Mouse (Mus musculus): ENCODE measurements around the gene Olfr875. TPM values are rescaled to one million over a fixed set of nuclear protein-coding genes. Genes with fewer than 3 reads are reported as not detected.
A peak's percentile ranks its signal among the peaks of the same experiment; 100 is the strongest.
"Not testable (repeated sequence)": the region's sequence is repeated elsewhere in the genome, so short reads cannot be mapped to it uniquely, and the experiment has no call there.

Olfr875 gene
- polyA plus RNA-seq (2016; fragmentation: Nextera tagmentation; extraction: Ambion mirVana) = not detected in 2 replicates

- H3K27ac ChIP-seq = no peak within 1 kb of the TSS
- H3K36me3 ChIP-seq = no peaks in the 10 kb centered on the region
- no peaks in the 10 kb centered on the region for H3K9me3 ChIP-seq
- no peak within 1 kb of the TSS for H3K4me3 ChIP-seq
- H3K27me3 ChIP-seq (ENCODE audit: insufficient read depth, poor library complexity, severe bottlenecking) = no peaks in the 10 kb centered on the region
- DNase-seq (ENCODE audit: low spot score) = no peak
- no peaks in the 10 kb centered on the region for H3K4me1 ChIP-seq (replicated peaks)
- WGBS = 37% methylated on average over 2 of the region's 2 CpGs
These were observed at the start of gene Olfr875 for GRCm38 (mm10) chr9:37771759-37772158. Olfr875 (plus strand) TSS chr9:37771857.

GRCm38 (mm10) chr9:37734310-37734709 lies 37.3 kb upstream of the Olfr875 start:
- Histone ChIP-seq H3K4me1 (replicated peaks) (no peaks in the 10 kb centered on the region), H3K27ac (no peak overlapping the region), H3K36me3 (no peaks in the 10 kb centered on the region), H3K9me3 (no peaks in the 10 kb centered on the region), H3K4me3 (no peak overlapping the region), H3K27me3 (ENCODE audit: insufficient read depth, poor library complexity, severe bottlenecking) (no peaks in the 10 kb centered on the region)
- WGBS = 96% methylated on average over 1 of the region's 1 CpGs
- no peak for DNase-seq (ENCODE audit: low spot score)

GRCm38 (mm10) chr9:37744806-37745205 lies 26.9 kb upstream of the Olfr875 start, which contains the start of gene Olfr874:
Olfr874 (plus strand) TSS chr9:37745106.
- no peak for DNase-seq (ENCODE audit: low spot score)
- Histone ChIP-seq H3K4me1 (replicated peaks) (no peaks in the 10 kb centered on the region), H3K36me3 (no peaks in the 10 kb centered on the region), H3K27me3 (ENCODE audit: insufficient read depth, poor library complexity, severe bottlenecking) (no peaks in the 10 kb centered on the region), H3K27ac (no peak within 1 kb of the TSS), H3K9me3 (no peaks in the 10 kb centered on the region), H3K4me3 (no peak within 1 kb of the TSS)

- DNase-seq (ENCODE audit: low spot score) = peak; percentile 20
- peak overlapping the region; percentile 74 for H3K27ac ChIP-seq
- no peak overlapping the region for H3K4me3 ChIP-seq
- H3K27me3 ChIP-seq (ENCODE audit: insufficient read depth, poor library complexity, severe bottlenecking) = no peaks in the 10 kb centered on the region
- H3K36me3 ChIP-seq = no peaks in the 10 kb centered on the region
- H3K9me3 ChIP-seq = no peaks in the 10 kb centered on the region
- H3K4me1 ChIP-seq (replicated peaks) = peaks cover 11% of the 10 kb centered on the region
- 31% methylated on average over 7 of the region's 7 CpGs for WGBS
These were observed 21.2 kb upstream of the Olfr875 start for GRCm38 (mm10) chr9:37750319-37751075.

- Histone ChIP-seq H3K9me3 (no peaks in the 10 kb centered on the region), H3K27ac (no peak overlapping the region), H3K4me3 (no peak overlapping the region), H3K4me1 (replicated peaks) (peaks cover 11% of the 10 kb centered on the region), H3K27me3 (ENCODE audit: insufficient read depth, poor library complexity, severe bottlenecking) (no peaks in the 10 kb centered on the region), H3K36me3 (no peaks in the 10 kb centered on the region)
- whole genome bisulfite sequencing = 69% methylated on average over 2 of the region's 2 CpGs
- DNase-seq (ENCODE audit: low spot score) = no peak
These were observed 20.2 kb upstream of the Olfr875 start for GRCm38 (mm10) chr9:37751467-37751866.

- Histone ChIP-seq H3K27ac (no peak overlapping the region), H3K4me3 (no peak overlapping the region), H3K27me3 (ENCODE audit: insufficient read depth, poor library complexity, severe bottlenecking) (no peaks in the 10 kb centered on the region), H3K4me1 (replicated peaks) (peaks cover 11% of the 10 kb centered on the region), H3K9me3 (no peaks in the 10 kb centered on the region), H3K36me3 (no peaks in the 10 kb centered on the region)
- DNase-seq (ENCODE audit: low spot score) = no peak
- 75% methylated on average over 4 of the region's 4 CpGs for WGBS
These were observed 19.7 kb upstream of the Olfr875 start for GRCm38 (mm10) chr9:37752006-37752405.

- no peak overlapping the region for H3K4me3 ChIP-seq
- DNase-seq (ENCODE audit: low spot score) = no peak
- 89% methylated on average over 2 of the region's 2 CpGs for WGBS
- H3K9me3 ChIP-seq = no peaks in the 10 kb centered on the region
- H3K4me1 ChIP-seq (replicated peaks) = no peaks in the 10 kb centered on the region
- H3K36me3 ChIP-seq = no peaks in the 10 kb centered on the region
- no peaks in the 10 kb centered on the region for H3K27me3 ChIP-seq (ENCODE audit: insufficient read depth, poor library complexity, severe bottlenecking)
- no peak overlapping the region for H3K27ac ChIP-seq
These were observed 9.9 kb upstream of the Olfr875 start for GRCm38 (mm10) chr9:37761728-37762127.

- Histone ChIP-seq H3K27ac (no peak overlapping the region), H3K4me3 (no peak overlapping the region), H3K9me3 (no peaks in the 10 kb centered on the region), H3K36me3 (no peaks in the 10 kb centered on the region), H3K27me3 (ENCODE audit: insufficient read depth, poor library complexity, severe bottlenecking) (no peaks in the 10 kb centered on the region), H3K4me1 (replicated peaks) (no peaks in the 10 kb centered on the region)
- WGBS = 57% methylated on average over 2 of the region's 2 CpGs
- DNase-seq (ENCODE audit: low spot score) = no peak
These were observed 9.1 kb upstream of the Olfr875 start for GRCm38 (mm10) chr9:37762541-37762940.

GRCm38 (mm10) chr9:37770661-37771060 lies 996 bp upstream of the Olfr875 start:
- 84% methylated on average over 2 of the region's 2 CpGs for WGBS
- DNase-seq (ENCODE audit: low spot score) = no peak

GRCm38 (mm10) chr9:37782766-37783260 lies 11.2 kb downstream of the Olfr875 start:
- H3K27ac ChIP-seq = peak overlapping the region; percentile 95
- H3K27me3 ChIP-seq (ENCODE audit: insufficient read depth, poor library complexity, severe bottlenecking) = no peaks in the 10 kb centered on the region
- H3K4me1 ChIP-seq (replicated peaks) = peaks cover 13% of the 10 kb centered on the region
- H3K36me3 ChIP-seq = no peaks in the 10 kb centered on the region
- H3K9me3 ChIP-seq = no peaks in the 10 kb centered on the region
- peak; percentile 84 for DNase-seq (ENCODE audit: low spot score)
- WGBS = 2% methylated on average over 7 of the region's 7 CpGs
- H3K4me3 ChIP-seq = peak overlapping the region; percentile 47

More at GRCm38 (mm10) chr9:37770661-37771060, 996 bp upstream of the Olfr875 start:
- H3K4me3 ChIP-seq = no peak overlapping the region
- no peaks in the 10 kb centered on the region for H3K9me3 ChIP-seq
- no peaks in the 10 kb centered on the region for H3K4me1 ChIP-seq (replicated peaks)
- H3K27ac ChIP-seq = no peak overlapping the region
- H3K27me3 ChIP-seq (ENCODE audit: insufficient read depth, poor library complexity, severe bottlenecking) = no peaks in the 10 kb centered on the region
- no peaks in the 10 kb centered on the region for H3K36me3 ChIP-seq

- Histone ChIP-seq H3K4me3 (peak overlapping the region; percentile 47; the same call in 1 of the 2 replicates), H3K4me1 (replicated peaks) (peaks cover 13% of the 10 kb centered on the region), H3K27ac (peak overlapping the region; percentile 95)
- DNase-seq (ENCODE audit: low spot score) = peak; percentile 40
- H3K27me3 ChIP-seq (ENCODE audit: insufficient read depth, poor library complexity, severe bottlenecking); H3K9me3 ChIP-seq; H3K36me3 ChIP-seq: not testable (repeated sequence)
- 54% methylated on average over 11 of the region's 15 CpGs for WGBS
These were observed 12.0 kb downstream of the Olfr875 start for GRCm38 (mm10) chr9:37783394-37784387.

GRCm38 (mm10) chr9:37786411-37786810 lies 14.8 kb downstream of the Olfr875 start:
- 80% methylated on average over 2 of the region's 2 CpGs for WGBS
- Histone ChIP-seq H3K27ac (no peak overlapping the region), H3K36me3 (no peaks in the 10 kb centered on the region), H3K4me3 (no peak overlapping the region), H3K9me3 (no peaks in the 10 kb centered on the region), H3K4me1 (replicated peaks) (peaks cover 13% of the 10 kb centered on the region), H3K27me3 (ENCODE audit: insufficient read depth, poor library complexity, severe bottlenecking) (no peaks in the 10 kb centered on the region)
- no peak for DNase-seq (ENCODE audit: low spot score)
